Mouse (Mus musculus) mesoderm, embryonic 11.5 days (tissue): ENCODE data around the gene 1600014C23Rik.

Experiments
- DNase-seq: peaks from one replicate; pipeline ENCODE4 v3.0.0-alpha.2; 2012; ENCODE audit warnings: low read depth, low spot score

1600014C23Rik gene

DNA sequence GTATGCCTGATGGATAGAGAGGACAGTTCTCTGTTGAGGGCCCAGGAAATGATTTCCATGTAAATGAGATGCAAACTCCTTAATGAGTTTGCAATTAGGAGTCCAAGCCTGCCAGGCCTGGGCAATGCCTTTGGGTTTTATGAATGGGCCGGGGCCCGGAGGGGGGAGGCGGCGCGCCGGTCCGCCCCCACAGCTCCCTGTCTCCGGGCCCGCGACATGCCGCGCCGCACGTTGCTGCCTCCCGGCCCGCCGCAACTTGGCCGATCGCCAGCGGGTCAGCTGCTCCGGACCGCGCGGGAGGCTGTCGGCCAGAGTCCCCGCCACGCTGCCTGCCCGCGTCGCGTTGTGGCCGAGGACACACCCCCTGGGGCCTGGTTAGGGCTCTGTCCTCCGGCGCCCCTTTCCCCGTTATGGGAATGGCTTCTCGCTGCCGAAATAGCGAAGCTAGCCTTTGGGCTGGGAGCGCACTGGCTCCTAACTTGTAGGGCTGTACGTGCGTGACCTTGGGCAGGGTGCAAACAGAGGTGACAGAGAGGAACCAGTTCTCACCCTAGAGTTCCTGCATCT, at the start of gene 1600014C23Rik:
1600014C23Rik (minus strand) TSS at position 110 of the 567 bp plus-strand sequence.
- DNase-seq: peak; percentile 42

DNA sequence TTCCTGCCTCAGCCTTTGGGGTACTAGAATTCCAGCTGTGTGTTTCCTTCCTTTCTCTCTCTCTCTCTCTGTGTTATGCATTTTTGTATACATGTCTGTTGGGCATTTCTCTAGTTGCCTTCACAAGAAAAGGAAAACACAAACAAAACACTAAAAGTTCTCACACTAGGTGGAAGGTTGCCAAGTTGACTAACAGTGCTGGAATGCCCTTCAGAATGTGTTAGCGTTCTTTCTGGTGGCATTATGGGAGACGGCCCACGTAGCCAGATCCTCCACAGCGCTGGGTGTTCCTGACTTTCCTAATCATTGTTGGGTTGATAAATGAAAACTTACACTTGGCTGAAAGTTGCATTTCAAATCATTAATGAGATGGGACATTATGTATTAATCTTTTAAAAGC, 44.8 kb upstream of the 1600014C23Rik start:
- DNase-seq: no peak

DNA sequence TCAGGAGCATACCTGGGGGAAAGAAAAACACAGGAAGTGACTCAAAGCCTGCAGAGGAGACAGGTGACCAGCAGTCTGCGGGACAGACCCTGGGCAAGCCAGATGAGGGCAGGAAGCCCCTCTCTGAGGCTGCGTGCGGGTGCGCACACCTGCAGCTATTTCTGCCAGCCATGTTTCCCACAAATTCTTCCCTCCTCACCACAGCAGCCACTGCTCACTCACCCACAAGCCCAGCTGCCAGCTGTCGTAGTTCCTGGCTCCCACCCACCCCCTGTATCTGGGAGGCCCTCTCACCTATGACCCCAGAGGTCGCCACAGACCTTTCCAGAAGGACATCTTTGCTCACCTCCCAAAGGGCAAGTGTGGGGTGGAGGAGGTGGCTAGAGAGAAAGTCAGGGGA, 43.8 kb upstream of the 1600014C23Rik start:
- DNase-seq: no peak

DNA sequence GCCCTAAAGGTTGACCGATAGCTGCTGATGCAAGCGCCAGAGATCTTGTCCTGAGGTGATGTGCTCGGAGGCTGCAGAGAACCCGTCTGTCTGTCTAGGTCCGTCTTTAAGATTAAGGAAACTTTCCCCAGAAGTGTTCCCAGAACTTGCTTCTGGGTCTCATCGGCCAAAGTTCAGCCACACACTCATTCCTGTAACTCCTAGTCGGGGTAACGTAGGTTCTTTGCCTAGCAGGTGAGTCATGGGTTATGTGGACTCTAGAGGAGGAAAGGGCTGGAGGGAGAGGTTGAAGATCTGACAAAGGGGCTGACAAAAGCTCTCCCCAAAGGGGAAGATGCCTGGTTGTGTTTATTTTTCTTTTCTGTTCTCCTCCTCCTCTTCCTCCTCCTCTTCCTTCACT, 42.5 kb upstream of the 1600014C23Rik start:
- no peak for DNase-seq

DNA sequence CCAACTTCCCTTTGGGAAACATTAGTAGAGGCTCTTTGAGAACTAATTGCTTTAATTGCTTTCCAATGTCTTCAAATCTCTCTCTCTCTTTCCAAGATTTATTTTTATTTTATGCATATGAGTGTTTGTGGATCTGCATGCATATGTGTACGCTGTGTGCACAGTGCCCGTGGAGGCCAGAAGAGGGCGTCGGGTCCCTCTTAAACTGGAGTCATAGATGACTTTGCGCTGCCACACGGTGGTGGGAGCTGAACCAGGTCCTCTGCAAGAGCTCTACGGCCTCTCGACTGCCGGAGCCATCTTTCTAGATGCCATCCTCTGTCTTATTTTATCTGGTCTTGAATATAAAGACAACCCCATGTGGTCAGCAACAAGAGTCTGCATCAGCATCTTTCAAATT, 41.8 kb upstream of the 1600014C23Rik start:
- DNase-seq: no peak

DNA sequence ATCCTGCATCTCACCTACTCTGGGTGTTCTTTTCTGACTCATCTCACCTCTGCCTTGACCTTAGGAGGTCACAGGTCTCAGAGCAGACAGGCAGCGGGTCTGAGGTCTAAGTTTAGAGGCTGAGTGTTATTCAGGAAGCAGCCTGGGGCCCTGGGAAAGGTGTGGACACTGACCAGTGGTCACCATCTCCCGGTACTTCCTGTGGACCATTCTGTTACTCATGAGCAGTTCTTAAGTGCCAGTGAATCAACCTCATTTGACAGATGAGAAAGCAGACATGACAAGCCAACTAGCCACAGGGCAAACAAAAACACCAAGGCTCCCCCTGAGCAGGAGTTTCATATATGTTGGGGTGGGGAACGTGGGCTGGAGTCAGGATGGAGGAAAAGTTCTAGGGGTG, 38.9 kb upstream of the 1600014C23Rik start:
- DNase-seq: no peak

DNA sequence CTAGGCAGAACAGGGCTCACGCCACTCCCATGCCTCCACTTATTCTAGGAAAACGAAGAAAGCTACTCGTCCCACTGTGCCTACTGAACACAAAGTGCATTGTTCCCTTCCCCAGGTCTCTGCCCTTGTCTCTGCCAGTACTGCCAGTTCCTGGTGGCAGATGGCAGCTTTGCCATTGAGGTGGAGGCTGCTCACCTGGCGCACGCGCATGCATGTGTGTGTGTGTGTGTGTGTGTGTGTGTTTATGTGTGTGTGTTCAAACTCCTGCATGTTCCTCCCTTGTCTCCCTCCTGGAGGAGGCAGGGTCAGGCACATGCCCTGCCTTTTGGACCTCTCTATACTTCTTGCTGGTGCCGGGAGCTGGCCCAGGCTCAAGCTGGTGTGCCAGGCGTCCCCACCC, 38.5 kb upstream of the 1600014C23Rik start:
- no peak for DNase-seq

DNA sequence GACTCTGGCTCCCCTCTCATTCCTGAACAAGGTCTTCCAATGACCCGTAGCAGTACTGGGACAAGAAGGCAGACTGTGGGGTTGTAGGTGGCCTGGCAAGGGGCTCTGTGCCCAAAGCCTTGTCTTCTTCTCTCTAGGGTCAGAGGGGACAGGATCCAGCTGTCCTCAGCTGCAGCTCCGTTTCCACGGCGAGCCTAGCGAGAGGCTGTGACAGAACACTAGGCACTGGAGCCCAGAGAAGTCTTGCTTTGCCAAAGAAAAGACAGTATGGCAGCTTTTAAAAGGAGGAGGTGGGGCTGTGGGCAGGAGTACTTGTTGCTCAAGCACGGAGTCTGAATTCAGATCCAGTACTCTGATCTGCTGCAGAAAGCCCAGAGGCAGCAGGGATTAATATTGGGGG, 36.8 kb upstream of the 1600014C23Rik start:
- no peak for DNase-seq

DNA sequence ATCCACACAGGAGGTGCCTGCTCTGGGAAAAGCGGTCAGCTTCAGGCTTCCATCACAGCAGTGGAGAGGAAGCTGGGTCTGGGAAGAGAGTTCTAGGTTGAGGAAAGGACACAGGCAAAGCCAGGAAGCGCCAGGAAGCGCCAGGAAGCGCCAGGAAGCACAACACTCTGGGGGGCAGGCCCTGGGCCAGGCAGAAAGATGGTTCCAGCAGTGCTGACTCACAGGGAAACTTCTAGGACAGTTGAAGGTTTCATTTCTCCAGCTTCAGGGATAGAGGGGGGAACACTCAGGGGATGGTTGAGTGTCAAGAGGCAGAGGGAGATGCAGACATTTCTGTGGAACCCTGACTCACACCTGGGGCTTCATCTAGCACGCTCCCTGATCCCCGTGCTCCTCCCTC, 36.2 kb upstream of the 1600014C23Rik start:
- no peak for DNase-seq

DNA sequence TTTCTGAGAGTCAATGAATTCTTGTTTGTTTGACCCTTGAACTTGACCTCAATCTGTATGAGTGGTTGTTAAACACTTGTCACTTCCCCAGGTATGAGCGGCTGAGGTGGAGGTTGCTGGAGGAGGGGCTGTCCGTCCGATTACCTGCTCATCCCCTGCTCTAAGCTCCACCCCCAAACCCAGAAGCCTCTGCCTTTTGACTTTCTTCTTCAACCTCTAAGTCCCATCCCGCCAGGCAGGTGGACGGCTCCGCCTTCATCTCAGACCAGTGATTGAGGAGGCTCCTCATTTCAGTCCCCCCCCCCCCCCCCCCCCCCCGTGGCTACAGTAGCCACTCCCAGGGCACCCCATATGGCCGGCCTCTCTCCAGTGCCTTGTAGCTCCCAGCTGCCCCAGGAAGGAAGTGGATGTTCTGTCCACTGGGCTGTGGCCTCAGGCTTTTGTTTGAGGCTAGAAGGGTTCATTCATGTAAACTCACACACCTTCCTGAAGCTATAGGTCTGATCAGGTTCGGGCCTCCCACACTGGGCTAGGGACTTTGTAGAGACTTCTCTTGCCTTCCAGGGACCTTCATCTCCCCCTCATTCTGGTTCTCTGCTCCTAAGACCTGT, 34.0 kb upstream of the 1600014C23Rik start:
- no peak for DNase-seq

DNA sequence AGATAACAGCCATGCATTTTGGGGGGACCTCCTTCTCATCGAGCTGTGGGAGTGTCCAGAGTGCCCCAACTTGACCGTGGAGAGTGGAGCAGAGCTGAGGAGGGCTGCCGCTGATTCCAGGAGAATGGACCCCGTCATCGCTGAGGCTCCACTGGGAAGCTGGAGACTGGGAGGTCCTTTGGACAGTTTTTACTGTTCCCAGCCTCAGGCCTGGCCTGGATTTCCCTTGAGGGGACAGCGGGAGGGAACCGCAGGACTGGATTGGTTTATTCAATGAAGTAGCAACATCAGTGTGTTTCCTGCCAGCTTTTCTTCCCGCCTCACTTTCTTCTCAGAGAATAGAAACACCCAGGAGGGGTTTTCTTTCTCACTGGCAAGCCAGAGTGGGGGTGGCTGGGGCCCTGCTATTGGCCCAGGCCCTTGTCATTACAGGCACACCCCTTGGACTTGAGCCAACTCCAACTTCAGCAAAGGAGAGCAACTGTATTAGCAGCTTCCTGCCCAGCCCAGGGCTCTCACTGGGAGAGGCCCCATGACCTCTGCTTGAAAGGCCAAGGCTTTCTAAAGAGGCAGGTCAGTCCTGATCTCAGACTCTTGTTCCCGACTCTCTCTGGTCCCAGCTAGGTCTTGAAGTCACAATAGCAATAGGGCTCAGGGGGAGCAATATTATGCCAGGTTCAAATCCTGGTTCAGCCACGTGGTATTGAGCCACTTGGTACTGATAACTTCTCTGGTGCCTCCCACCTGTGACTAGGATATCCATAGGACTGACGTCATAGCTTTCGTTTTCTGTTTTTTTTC, 33.3 kb upstream of the 1600014C23Rik start:
- DNase-seq: peak; percentile 85

DNA sequence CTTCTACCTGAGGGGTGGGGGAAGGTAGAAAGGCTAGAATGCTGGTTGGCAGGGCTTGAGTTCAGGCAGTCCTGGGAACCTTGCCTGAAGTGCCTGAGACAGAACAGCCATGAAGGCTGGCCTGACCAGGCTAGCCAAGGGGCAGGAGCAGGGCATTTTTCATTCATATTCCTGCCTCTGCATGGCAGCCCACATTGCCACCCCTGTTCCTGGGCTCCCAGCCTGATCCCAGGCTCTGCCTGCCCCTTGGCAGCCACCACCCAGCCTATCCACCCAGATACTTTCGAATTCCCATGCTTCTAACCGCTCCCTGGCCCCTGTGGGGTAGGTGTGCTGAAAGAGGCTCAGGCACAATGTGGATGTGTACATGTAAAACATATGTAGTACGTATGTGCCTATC, 32.3 kb upstream of the 1600014C23Rik start:
- DNase-seq: no peak

DNA sequence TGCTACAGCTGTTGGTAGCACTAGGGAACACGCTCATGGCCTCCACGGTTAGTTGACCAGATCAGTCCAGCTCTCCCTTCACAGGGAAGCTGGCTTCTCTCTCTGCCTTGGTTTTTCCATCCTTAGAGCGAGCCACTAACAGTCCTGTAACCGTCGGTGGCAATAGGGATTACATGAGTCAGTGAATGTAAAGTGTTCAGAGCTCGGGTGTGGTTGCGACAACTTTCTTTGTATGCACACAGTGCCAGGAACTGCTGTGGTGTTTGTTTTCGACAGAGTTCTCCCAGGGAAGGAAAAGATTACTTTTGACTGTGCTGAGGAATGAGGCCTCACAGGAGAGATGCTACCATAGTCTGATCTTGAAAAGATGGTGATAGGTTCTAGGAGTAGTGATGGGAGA, 29.5 kb upstream of the 1600014C23Rik start:
- DNase-seq: no peak

DNA sequence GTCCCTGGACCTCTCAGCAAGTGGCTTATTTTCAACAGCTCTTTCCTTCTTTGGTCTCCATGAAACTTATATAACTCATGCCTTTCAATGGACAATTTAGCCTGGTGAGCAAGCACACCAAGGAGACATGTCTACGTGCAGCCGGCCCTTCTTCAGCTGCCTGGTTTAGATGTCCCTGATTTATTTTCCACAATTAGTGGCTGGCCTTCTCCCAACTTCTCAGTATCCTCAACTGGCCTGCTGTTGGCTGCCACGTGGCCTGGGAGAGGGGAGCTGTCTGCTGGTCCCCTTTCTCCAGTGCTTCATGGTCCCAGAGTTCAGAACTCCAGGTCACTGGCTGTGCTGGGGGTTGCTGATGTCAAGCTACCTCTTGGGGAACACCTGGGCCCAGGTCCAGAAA, 28.3 kb upstream of the 1600014C23Rik start:
- DNase-seq: no peak

DNA sequence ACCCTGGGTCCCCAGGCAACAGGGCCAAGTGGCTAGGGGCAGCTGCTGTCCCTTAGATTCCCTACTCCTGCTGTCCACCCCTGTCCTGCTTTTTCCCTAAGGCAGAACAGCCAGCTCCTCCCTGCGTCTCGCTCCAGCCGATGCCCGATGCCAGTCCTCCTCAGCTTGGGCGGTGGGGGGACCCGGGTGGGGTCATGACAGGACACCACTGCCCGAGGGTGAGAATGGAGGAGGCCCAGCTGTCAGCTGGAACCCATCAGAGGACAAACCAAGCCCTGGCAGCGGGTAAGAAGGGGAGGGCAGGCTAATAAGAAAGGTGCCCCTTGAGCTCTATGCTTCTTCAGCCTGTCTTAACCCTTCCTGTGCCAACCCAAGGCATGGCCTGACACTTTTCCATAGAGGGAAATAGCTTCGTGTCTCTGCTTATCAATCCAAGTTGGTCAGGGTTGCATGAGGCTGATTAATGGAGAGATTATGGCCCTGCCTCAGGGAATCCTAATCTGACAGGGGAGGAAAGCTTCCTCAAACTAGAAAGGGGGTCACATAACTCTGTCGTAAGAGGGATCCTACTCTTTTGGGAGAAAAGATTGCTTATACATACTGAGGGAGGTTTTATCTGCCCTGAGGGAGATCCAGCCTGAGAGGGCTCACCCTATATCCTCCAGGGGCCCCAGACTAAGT, 27.5 kb upstream of the 1600014C23Rik start:
- DNase-seq: no peak

DNA sequence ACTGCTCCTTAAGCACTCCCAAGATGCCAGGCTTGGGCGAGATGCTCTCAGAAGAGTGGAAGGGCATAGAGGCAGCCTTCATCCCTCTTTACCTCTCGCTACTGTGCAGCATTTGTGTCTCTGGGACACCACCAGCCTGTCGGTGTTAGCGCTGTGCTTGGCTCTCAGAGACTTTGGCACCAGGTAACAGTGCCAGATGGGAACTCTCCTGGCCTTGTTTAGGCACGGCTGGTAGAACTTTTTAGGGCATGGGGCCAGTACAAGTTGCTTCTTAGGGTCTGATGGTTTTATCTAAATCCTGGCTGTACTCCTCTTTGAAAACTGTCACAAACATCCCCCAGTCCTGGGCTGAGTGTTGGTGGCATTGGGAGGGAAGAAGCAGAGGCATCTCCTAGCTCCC, 26.1 kb upstream of the 1600014C23Rik start:
- no peak for DNase-seq

DNA sequence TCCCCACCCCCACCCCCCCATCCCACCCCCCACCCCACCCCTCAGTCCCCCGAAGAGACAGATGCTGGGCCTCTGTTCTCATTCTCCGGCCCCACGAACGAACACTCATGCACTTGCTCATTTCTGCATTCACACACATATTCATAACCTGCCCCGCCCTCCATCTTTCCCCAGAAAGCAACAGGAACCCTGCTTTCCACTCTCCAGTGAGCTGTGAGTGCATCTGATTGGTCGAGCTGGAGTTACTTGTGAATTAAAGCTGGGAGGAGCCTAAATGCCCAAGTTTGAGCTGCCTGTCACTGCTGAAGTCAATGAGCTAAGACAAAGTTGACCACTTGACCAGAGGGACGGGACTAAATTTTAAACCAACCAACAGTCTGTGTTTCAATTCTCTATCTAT, 25.2 kb upstream of the 1600014C23Rik start:
- no peak for DNase-seq

DNA sequence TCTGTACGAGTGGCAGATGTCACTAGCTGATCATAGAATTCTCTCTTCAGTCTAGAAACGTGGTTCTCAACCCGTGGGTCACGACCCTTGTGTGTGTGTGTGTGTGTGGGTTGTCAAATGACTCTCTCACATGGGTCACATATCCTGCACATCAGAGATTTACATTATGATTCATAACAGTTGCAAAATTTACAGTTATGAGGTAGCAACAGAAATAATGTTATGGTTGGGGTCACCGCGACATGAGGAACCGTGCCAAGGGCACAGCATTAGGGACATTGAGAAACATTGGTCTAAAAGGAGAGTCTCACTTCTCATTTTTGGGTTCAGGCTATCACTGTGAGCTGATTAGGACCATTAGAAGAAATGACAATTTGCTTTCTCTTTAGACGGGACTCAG, 24.3 kb upstream of the 1600014C23Rik start:
- DNase-seq: no peak

DNA sequence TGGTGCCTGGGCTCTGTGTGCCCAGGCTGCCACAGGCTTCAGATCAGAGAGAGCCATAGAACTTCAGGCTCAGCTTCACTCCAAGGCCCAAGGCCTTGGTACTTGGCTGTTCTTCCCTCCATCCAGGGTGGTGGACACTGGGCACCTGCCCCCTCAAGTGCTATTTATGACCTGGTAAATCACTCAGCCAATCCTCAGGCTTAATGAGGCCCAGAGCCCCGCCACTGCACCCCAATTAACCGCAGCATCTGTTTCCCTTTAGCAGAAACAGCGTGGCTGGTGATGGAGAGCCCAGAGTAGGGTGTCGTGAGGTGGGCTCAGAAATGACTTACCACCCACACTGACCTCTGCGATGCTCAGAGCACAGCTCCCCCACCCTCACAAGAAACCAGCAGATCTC, 23.2 kb upstream of the 1600014C23Rik start:
- DNase-seq: no peak

DNA sequence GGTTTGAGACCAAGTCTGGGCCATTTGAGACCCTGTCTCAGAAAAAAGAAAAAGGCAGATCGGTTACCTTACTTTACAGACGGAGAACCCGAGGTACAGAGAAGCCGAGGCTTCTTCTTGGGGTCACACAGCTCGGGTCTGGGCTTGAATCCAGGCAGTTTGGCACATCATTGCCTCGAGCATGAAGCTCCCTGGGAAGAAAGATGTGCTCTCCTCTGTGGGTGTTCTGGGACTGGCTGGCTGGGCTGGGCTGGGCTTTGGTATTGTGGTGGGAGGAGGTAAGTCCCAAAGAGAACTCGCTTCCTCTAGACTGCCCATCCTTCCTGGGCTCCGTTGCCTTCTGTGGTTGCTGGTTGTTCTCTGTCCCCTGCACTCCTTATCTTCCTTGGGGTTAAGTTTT, 22.7 kb upstream of the 1600014C23Rik start:
- DNase-seq: no peak

DNA sequence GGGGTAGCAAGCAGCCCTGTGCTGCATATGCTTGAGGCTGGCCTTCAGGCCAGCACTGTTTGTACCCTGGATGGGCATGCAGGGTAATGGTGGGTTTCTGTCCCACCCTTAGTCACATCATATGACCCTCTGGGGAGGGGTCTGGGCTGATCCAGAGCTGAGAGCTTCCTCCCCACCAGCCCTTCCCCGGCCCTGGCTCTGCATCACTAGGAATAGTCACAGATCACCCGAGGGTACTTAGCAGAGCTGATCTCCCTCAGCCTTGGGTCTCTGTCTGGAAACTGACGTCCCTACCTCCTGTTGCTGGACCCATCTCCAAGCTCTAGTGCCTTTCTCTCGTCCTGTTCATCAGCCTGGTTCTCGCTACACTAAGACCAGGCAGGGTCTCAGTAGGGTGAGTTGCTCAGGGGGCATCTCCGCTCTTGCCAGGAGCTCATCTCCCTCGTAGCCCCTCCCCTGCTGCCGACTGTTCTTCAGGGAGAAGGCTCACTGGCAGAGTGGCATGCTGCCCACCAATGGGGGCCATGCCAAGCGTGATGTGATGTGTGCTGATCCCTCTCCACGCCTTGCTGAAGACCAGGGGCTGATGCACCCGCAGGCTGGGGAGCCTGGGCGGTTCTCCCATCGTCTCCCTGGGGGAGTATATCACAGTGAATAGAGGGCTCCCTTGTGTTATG, 20.7 kb upstream of the 1600014C23Rik start:
- DNase-seq: no peak

DNA sequence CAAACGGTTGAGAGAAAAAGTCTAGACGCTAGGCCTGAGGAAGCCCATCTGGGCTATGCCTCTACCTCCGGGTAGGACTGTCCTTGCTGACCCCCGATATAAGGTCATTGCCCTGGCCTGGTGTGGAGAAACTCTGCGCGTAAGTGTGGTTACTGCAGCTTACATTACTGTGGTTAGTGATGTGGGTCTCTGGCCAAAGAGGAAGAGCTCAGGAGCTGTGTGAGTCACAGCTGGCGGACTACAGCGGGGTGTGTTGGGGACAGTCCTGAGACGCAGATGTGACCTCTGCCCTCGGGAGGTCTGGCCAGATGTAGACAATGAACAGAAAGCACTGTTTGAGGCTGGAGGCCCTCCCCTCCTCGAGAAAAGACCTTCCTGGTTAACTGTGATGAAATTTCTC, 19.0 kb upstream of the 1600014C23Rik start:
- DNase-seq: peak; percentile 62
